Mouse (Mus musculus) ZHBTc4 (cell line): ENCODE data around the gene Fxyd6.
A peak's percentile ranks its signal among the peaks of the same experiment; 100 is the strongest.

Source experiments
- DNase-seq: peaks from one replicate; pipeline ENCODE4 v3.0.0-alpha.2; 2011; ENCODE audit warnings: low read depth, low spot score

Gene Fxyd6

DNA sequence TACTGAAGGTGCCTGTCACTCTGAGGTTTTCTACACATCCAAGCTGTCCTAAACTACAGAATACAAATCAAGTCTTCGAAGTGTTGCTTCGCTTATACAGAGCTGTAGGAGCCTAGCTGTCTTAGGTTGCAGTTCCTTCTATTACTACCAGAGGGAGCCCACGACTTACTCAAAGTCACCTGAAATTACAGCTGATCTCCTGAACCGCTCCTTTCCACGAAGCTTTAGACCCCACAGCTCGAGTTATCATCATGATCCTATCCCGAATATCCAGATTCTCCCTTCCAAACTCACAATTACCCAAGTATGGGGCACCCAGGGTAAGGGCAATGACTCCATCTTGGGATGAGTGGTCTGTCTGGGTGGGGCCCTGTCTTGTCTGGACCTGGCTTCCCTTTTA, 41.8 kb downstream of the Fxyd6 start:
- peak; percentile 81 for DNase-seq

DNA sequence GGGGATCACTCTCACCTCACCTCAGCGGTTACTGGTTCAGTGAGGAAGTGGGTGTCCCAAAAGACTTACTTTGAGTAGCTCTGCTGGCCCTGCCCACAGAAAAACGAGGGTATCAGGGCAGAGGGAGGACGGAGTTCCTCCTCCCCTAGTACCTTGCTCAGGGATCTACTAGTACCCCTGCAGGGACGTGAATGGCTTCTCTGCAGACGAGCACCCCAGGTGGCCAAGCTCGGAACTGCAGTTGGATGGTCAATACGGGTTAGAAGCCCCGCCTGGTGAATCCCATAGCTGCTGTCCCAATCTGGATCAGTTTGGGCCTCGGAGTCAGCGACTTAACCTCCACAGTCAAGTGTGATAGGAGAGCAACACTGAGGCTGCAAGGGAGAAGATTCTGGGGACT, 42.3 kb downstream of the Fxyd6 start:
- peak; percentile 95 for DNase-seq

DNA sequence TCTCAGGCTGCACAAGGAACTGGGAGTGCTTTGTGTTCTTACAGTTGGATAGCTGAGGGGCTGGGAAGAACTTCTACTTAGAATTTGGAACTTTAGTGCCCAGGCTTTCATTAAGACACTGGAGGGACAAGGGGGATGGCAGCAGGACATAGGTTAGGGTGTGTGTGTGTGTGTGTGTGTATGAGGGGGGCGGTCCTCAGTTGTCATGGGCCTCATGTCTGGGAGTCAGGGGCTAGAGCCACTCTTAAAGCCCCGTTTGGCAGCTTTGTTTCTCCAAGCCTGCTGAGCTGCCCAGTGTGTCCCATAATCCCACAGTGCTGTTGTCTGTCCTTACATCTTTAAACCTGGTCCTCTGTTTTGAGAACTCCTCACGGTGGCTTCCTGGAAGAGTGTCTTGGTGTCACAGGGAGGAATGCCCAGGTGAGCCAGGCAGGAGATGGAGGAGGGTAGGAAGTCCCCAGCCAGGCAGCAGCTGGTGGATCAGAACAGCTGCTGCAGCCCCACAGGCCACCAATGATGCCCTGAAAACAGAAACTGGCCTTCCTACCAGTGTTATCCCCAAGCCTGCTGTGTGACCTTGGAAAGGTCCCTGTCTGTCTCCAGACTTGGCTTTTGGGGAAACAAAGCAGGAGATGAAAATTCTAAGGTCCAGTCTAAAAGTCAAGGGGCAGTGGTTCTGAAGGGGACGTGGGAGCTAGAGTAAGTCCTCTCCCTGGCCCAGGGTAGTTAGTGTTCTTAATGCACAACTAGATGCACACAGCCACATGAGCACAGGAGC, 42.9 kb downstream of the Fxyd6 start:
- DNase-seq = no peak

DNA sequence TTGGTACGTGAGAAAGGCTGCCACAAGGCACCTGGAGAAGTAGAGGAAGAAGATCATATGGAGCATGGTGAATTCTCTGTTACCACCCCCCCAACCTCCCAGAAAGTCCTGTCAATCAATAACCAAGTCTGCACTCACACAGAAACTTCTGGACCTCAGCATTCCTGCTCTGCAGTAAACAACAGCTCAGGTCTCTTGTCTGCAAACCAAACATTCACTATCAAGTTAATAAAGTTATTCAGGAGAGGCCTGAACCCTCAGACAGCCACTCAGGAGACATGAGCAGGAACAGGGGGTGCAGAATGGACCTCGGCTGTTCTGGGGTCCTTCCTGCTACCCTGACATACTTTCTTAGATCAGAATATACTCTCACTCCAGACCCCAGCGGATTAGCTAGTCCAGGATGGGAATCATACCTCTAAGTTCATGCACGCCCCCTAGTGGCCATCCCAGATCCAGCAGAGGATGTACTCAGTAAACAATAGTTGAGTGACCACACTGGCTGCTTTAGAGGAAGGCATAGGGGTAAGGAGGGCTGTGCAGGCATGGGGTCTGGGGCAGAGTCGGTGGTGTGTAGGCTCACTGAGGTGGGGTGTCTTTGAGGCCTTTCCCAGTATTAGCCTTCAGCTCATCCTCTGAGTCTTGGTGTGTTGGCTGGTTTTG, 43.6 kb downstream of the Fxyd6 start:
- peak; percentile 88 for DNase-seq

DNA sequence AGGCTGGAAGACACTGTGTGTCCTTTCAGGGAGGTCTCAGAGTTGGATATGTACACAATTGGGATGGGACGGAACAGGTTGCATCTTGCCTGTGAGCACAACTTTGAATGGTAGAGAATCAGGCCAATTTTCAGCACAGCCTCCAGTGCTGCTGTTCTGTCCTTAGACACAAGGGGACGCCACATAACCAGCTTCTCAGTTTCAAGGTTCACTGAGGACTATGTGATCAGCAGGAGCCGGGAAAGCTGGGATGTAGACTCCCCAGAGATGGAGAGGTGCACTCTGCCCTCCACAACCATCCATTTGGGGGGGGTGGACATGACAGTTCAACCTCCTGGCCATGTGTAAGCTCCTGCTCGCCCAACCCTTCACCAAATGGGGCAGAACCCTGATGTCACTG, 45.9 kb downstream of the Fxyd6 start:
- peak; percentile 70 for DNase-seq

DNA sequence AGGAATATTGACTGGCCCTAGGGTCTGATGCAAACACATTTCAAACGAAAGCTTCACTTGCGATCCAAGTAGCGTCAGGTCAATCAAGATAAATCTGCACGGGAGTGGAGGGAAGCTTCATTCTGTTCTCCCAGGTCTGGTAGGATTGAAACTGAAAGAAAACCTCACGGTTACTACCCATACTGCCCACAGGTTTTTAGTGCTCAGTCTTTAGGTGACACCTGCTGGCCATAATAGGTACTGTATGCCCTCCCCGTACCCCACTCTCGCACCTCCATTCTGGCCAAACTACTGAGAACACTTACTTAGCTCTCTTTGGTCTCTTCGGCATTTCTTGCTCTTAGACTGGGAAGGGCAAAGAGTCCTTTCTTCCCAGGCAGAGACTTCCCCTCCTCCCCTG, 47.3 kb downstream of the Fxyd6 start:
- peak; percentile 65 for DNase-seq

DNA sequence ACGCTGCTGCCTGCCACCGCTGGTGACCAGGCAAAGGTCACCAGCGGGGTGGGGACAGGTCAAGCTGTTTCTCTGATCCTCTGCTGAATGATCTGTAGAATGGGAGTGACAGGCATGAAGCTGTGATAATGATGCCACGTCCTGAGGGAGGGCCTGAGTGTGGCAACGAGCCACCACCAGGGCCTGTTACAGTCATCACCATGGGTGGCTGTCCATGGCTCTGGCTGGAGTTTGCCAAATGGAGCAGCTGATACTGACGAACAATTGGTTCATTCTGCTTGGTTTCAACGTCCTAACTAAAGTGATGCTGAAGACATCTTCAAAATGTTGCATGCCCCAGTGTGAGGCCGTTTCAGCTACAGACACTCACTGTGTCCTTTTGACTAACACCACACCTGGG, 48.3 kb downstream of the Fxyd6 start:
- no peak for DNase-seq

DNA sequence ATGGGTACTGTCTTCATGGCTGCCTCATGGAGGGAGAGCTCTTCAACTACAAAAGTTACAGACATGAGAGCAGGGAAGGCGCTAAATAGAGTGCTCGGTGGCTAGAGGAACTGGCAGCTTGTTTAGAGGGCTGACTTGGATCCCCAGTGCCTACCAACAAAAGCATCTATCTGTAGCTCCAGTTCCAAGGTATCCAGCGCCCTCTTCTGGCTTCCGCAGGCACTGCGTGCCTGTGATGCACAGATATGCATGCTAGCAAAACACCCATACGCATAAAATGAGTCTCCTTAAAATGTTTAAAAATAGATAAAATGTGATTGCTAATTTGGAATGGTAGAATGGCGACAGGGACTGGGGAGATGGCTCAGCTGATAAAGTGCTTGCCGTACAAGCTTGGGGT, 51.2 kb downstream of the Fxyd6 start:
- peak; percentile 84 for DNase-seq

DNA sequence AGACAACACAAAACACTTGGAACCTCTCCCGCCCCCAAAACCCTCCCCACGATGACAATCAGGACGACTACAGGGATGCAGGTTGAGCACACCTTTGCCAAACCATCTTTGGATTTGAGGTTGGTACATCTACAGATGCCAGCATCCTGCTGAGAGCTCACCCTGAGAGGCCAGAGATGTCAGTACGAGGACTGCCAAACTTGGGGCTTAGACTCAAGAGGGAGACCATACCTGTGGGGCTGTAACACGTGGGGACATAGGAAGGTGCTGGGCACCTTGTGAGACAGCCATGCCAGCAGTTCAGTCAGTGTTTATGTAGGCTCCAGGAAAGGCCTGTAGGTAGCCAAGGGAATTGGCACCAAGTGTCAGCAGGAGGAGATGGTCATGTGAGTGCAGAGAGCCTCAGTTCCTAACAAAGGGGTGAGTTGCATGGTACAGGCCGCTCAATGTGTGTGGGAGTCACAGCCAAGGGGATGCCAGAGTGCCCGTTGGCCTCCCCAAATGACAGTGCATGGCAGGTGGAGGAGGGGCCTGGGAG, 52.8 kb downstream of the Fxyd6 start:
- no peak for DNase-seq

DNA sequence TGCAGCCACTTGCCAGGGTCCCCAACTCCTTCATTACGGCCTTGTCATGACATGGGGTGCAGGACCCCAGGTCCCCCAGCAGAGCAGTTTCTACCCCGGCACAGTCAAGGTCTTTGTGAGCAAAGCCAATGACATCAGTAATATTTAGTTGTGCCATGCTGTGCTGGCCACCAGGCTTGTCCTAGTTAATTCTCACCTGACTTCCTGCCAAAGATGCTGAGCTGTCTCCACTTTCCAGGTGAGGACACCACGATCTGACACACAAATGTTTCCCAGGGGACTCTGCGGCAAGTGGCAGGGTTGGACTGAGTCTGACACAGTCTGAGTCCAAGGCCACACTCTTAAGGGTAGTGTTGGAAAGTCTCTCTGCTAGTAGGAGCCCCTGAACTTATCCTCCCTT, 56.5 kb downstream of the Fxyd6 start, which contains the start of gene Dscaml1:
Gene Dscaml1 (plus strand): TSS at position 173 of the 400 bp plus-strand sequence.
- no peak for DNase-seq

DNA sequence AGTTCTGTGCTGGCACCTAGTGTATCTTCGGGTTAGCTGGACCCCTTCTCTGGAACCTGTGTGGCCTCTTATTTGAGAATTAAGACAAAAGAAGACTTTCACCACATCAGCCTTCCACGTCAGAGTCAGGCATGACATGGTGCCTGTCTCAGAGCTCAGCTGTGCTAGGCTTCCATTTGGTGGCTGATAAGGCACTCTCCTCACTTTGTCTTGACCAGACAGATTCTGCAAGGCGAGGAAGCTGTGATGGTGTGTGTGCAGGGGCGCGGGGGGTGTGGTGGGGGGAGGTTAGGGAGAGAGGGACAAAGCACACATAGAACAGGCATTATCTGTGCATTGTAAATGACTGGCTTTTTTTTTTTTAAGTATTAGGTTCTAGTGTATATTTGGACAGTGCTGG, 59.4 kb downstream of the Fxyd6 start:
- DNase-seq = no peak

DNA sequence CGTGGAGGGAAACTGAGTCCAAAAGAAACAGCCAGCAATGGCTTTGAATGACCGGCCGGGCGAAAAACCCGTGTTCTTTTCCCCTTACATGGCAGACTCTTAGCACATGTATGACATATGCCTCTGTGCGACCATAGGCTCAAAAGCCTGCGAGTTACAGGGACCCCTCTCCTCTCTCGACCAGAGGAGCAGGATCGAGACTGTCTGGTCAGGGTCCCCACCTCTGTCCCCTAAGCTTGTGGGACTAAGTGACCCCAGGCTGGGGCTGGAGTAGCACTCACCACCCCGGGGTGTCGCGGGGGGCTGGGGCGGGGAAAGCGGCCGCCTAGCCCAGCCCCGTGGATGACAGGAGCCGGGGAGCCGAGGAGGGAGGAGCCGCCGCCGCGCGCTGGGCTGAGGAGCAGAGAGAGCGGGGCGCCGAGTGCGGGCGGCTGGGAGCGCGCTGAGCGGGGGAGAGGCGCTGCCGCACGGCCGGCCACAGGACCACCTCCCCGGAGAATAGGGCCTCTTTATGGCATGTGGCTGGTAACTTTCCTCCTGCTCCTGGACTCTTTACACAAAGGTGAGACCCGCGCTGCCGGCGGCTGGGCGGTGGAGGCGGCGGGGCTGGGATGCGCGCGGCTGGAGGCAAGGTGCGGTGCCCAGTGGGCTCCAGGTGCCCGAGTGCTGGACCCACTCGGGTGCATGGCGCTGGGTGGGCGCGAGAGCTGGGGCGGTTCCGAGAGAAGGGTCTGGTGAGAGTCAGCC, 60.1 kb downstream of the Fxyd6 start:
- peak; percentile 52 for DNase-seq

DNA sequence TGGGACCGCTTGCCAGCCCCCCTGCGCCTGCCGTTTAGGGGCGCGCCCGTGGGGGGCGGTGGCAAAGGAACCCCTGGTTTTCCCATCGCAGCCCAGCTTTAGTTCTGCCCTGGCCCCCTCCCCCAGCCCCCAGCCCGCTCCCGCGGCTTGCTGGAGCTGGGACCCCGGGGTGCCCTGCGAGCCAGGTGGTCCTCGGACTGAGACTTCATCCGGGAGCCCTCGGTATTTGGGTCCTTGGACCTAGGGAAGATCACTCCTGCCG, 60.6 kb downstream of the Fxyd6 start:
- DNase-seq = no peak

DNA sequence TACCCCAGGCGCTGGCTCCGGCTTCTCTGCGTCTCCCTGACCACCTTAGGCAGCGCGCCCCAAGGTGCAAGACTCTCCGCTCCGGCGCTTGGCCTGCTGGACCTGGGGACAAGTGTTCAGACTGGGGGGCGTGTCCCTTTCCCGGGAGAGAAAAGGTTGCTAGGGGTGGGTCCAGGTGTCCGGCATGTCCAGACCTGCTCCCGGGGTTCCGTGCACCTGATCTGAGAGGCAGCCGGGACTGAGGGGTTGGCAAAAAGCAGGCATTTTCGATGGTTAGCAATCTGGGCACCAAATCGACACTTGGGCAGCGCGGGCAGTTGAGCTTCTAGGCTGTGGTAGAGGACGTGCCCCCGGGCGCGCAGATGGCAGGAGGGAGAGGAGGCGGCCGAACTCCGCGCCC, 61.2 kb downstream of the Fxyd6 start:
- peak; percentile 55 for DNase-seq

DNA sequence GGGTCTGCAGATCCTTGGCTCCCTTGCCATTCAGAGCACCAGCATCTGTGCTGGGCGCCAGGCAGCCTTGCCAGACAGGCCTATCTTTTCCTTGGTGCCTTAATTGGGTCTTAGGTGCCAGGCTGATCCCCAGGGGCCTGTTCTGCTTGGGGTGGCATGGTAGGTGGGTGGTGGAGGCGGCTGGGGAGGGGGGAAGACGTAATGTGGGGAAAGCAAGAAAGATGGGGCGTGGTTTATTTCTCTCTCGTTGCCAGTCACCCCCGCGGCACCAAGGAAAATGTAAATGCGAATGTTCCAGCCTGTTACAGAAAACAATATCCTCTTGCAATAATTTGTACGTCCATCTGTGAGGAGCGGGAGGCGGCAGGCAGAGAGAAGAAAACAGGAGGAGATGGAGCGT, 62.7 kb downstream of the Fxyd6 start:
- no peak for DNase-seq

DNA sequence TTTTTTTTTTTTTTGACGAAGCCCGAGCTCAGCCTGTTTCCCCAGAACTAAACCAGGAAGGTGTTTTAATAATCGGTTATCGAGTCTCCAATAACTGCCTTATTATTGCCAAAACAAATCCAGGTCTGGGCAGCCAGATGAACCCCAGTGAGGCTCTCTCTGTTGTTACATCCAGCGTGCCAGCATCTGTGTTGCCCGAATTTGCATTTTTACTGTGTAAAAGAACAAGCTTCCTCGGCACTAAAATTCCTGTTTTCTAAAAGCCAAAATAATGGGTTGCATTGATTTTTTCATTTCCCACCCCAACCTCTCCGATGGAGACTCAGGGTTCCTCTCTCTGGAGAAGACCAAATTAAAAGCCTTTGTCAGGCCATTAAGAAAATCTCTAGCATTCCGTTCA, 63.1 kb downstream of the Fxyd6 start:
- no peak for DNase-seq

DNA sequence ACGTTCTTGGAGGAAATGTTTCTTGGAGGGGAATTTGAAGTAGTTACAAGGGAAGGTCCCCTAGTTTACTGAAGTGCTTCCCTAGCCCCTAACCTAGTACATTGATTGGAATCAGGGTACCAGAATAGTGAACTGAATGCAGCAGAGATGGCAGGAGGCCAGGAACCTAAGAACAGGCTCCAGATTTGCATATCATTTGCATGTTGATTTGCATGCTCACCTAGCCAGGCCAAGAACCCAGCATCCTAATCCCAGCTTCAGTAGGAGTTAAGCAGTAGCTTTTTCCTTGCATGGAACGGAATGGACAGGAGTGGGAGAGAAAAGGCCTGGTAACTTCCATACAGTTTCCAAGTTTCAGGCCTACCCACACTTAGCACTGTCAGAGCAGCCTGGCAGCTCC, 64.2 kb downstream of the Fxyd6 start:
- no peak for DNase-seq

DNA sequence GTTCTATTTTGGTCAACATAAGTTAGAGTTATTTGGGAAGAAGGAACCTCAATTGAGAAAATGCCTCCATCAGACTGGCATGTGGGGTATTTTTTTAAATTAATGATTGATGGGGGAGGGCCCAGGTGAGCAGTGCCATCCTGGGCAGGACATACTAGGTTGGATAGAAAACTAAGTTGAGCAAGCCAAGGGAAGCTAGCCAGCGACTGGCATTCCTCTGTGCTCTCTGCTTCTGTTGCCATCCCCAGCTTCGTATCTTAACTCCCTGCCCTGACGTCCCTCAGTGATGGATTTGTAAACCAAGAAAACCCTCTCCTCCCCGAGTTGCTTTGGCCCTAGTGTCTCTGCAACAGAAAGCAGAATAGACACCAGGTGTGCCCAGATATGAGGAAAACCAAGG, 69.0 kb downstream of the Fxyd6 start:
- no peak for DNase-seq

DNA sequence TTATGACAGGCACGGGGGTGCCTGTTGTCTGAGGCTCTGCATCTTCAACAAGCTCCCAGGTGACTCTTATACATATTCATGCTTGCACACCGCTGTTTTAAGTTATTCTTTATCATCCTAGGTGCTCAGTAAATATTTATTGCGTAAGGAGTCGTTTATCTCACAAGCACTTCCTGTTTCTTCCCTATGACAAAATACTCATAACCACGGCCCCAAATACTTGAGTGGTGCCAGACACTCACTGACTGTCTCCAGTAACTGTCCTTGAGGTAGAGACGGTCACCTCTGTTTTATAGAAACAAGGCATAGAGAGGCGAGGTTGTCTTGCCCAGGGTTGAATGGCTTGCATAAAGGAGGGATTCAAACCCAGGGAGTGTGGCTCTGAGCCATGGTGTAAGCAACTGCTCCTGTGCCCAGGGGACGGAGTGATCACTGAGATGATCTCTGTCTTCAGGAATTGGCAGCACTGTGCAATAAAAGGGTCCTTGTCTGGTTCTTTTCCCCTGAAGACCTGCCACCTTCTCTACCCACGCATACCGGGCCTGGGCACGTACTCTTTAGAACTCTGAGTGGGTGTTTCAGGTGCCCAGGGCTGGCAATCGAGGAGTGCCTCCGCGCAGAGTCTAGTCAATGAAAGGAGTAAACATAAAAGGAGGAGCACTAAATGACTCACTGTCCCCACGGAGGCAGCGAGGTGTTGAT, 70.2 kb downstream of the Fxyd6 start:
- DNase-seq = no peak

DNA sequence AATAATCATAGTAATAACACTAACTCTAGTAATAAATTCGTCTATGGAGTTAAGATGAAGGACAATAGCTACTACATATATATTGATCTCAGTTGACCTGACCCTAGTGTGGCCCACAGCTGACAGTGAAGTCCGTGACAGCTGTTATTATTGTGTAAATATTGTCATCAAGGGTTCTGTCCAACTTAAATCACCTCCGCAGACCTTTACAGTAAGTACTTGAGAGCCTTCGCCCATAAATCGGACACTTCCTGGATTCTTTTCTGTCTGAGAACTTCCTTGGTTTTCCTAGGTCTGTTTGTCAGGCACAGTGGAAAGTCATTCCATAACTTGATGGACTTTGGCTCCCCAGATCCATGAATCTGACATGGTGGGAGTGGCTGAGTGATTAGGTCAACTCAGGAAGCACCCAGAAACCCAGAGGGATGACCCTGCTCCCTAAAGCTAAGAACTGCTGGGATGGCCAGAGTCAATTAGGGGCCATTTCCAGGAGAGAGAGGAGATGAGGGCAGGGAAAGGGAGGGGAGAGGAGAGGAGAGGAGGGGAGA, 74.3 kb downstream of the Fxyd6 start:
- DNase-seq = no peak
